Mouse (Mus musculus): ENCODE measurements around the gene Gm13285. TPM values are rescaled to one million over a fixed set of nuclear protein-coding genes. Genes with fewer than 3 reads are reported as not detected.

The Gm13285 gene
- not detected in 2 replicates for polyA plus RNA-seq (2012; rRNA removed)

DNA sequence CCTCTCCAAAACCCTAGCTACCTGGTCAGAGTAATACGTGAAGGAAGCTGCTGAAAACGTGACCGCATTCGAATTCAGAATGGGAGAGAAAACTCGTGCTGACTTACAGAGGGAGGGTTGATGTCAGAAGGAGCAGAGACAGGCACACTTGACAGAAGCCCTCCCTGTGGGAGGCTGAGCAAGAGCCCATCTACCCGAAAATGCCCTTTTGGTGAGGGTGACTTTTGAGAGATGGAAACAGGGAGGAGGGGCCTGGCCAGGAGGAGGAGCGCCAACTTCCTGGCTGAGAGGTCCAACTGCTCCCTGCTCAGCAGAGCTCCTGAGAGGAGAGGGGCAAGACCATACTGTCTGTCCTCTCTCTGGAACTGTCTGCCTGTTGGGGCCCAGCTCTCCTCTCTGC is at the start of gene Gm13285:
Gene Gm13285 (plus strand): TSS at position 301 of the 400 bp plus-strand sequence.

GRCm38 (mm10) chr4:88754818-88755340 is 44.6 kb upstream of the Gm13285 start, which contains the start of gene Gm13271:
TSS of gene Gm13271 (plus strand) at chr4:88754868.

DNA sequence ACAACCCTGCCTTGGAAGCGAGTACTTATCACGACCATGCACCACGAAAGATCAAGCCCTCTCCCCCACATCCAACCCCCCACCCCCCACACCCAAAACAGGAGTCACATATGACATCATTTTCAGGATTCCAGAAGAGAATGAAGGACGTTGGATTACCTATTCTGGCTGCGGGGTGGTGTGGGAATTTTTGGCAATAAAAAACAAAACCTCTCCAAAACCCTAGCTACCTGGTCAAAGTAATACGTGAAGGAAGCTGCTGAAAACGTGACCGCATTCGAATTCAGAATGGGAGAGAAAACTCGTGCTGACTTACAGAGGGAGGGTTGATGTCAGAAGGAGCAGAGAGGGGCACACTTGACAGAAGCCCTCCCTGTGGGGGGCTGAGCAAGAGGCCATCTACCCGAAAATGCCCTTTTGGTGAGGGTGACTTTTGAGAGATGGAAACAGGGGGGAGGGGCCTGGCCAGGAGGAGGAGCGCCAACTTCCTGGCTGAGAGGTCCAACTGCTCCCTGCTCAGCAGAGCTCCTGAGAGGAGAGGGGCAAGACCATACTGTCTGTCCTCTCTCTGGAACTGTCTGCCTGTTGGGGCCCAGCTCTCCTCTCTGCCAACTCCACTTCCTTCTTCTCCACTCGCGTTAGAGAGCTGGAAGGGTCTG is 39.7 kb upstream of the Gm13285 start, which contains the start of gene Gm13283:
Gene Gm13283 (plus strand): TSS at position 510 of the 659 bp plus-strand sequence.

GRCm38 (mm10) chr4:88773534-88773933 is 25.9 kb upstream of the Gm13285 start, which contains the start of gene Gm13290:
TSS of gene Gm13290 (plus strand) at chr4:88773834.

GRCm38 (mm10) chr4:88776622-88777021 is 22.8 kb upstream of the Gm13285 start, which contains the start of gene Gm13289:
TSS of gene Gm13289 (plus strand) at chr4:88776922.

GRCm38 (mm10) chr4:88779550-88779949 is 19.9 kb upstream of the Gm13285 start, which contains the start of gene Gm13272:
TSS of gene Gm13272 (plus strand) at chr4:88779850.

GRCm38 (mm10) chr4:88781831-88782230 is 17.6 kb upstream of the Gm13285 start, which contains the start of gene Ifnz:
TSS of gene Ifnz (plus strand) at chr4:88782131.

DNA sequence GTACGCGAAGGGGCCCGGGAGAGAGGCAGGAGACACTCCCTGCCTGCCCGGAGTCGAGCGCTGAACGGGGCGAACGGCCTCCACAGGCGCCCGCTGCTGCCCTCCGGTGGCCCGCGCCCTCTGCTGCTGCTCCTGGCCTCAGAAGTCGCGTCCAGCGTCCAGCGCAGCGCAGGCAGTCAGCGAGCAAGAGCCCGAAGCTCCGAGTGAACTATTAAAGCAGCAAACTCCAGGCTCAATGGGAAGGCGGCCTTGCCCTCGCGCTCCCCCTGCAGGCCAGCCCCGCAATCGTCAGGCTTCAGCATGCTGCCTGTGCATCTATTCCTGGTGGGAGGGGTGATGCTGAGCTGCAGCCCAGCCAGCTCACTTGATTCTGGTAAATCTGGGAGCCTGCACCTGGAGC is 14.1 kb upstream of the Gm13285 start, which contains the start of gene Gm13276:
Gene Gm13276 (plus strand): TSS at position 301 of the 400 bp plus-strand sequence.

GRCm38 (mm10) chr4:88788402-88788801 is 11.1 kb upstream of the Gm13285 start, which contains the start of gene Gm13277:
TSS of gene Gm13277 (plus strand) at chr4:88788632.

DNA sequence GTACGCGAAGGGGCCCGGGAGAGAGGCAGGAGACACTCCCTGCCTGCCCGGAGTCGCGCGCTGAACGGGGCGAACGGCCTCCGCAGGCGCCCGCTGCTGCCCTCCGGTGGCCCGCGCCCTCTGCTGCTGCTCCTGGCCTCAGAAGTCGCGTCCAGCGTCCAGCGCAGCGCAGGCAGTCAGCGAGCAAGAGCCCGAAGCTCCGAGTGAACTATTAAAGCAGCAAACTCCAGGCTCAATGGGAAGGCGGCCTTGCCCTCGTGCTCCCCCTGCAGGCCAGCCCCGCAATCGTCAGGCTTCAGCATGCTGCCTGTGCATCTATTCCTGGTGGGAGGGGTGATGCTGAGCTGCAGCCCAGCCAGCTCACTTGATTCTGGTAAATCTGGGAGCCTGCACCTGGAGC is 8.2 kb upstream of the Gm13285 start, which contains the start of gene Gm13278:
Gene Gm13278 (plus strand): TSS at position 301 of the 400 bp plus-strand sequence.

DNA sequence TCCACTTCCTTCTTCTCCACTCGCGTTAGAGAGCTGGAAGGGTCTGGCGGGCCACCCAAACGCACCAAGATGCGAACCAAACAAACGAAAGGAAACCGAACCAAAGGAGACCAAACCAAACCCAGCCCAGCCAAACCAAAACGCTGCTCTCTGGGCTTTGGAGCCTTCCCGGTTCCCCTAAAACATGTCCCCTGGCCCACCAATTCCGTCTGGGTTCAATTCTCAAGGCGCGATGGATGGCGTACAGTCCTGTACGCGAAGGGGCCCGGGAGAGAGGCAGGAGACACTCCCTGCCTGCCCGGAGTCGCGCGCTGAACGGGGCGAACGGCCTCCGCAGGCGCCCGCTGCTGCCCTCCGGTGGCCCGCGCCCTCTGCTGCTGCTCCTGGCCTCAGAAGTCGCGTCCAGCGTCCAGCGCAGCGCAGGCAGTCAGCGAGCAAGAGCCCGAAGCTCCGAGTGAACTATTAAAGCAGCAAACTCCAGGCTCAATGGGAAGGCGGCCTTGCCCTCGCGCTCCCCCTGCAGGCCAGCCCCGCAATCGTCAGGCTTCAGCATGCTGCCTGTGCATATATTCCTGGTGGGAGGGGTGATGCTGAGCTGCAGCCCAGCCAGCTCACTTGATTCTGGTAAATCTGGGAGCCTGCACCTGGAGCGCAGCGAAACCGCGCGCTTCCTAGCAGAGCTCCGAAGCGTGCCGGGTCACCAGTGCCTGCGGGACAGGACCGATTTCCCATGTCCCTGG is 5.4 kb upstream of the Gm13285 start, which contains the start of gene Gm13275:
Gene Gm13275 (plus strand): TSS at position 552 of the 740 bp plus-strand sequence.

GRCm38 (mm10) chr4:88797097-88797496 is 2.4 kb upstream of the Gm13285 start, which contains the start of gene Gm13279:
TSS of gene Gm13279 (plus strand) at chr4:88797397.

DNA sequence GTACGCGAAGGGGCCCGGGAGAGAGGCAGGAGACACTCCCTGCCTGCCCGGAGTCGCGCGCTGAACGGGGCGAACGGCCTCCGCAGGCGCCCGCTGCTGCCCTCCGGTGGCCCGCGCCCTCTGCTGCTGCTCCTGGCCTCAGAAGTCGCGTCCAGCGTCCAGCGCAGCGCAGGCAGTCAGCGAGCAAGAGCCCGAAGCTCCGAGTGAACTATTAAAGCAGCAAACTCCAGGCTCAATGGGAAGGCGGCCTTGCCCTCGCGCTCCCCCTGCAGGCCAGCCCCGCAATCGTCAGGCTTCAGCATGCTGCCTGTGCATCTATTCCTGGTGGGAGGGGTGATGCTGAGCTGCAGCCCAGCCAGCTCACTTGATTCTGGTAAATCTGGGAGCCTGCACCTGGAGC is 3.5 kb downstream of the Gm13285 start, which contains the start of gene Gm13287:
Gene Gm13287 (plus strand): TSS at position 301 of the 400 bp plus-strand sequence.

DNA sequence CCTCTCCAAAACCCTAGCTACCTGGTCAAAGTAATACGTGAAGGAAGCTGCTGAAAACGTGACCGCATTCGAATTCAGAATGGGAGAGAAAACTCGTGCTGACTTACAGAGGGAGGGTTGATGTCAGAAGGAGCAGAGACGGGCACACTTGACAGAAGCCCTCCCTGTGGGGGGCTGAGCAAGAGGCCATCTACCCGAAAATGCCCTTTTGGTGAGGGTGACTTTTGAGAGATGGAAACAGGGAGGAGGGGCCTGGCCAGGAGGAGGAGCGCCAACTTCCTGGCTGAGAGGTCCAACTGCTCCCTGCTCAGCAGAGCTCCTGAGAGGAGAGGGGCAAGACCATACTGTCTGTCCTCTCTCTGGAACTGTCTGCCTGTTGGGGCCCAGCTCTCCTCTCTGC is 5.8 kb downstream of the Gm13285 start, which contains the start of gene Gm13288:
Gene Gm13288 (plus strand): TSS at position 301 of the 400 bp plus-strand sequence.

GRCm38 (mm10) chr4:88815928-88816327 is 16.5 kb downstream of the Gm13285 start, which contains the start of gene Ifna7:
TSS of gene Ifna7 (plus strand) at chr4:88816228.

DNA sequence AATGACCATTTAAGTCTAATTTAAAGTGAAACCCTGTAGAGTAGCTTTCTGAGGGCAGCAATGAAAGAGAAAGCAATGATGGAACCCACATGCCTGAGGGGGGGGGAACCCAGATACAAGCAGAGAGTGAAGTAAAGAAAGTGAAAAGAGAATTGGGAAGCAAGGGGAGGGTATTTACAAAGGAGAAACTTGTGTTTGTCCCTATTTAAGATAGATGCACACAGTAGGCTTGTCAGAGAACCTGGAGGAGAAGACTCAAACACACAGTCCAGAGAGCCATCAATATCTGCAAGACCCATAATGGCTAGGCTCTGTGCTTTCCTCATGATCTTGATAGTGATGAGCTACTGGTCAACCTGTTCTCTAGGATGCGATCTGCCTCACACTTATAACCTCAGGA is 20.2 kb downstream of the Gm13285 start, which contains the start of gene Ifna11:
Gene Ifna11 (plus strand): TSS at position 301 of the 400 bp plus-strand sequence.

GRCm38 (mm10) chr4:88827116-88827515 is 27.7 kb downstream of the Gm13285 start, which contains the start of gene Ifna6:
TSS of gene Ifna6 (plus strand) at chr4:88827416.

DNA sequence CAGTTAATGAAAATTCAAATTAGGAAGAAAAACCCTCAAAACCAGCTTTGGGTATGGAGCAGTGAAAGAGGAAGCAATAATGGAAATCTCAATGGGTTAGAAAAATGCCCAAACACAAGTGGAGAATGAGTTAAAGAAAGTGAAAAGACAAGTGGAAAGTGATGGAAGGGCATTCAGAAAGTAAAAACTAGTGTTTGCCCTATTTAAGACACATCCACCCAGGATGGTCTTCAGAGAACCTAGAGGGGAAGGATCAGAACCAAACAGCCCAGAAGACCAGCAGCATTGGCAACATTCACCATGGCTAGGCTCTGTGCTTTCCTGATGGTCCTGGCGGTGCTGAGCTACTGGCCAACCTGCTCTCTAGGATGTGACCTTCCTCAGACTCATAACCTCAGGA is 35.8 kb downstream of the Gm13285 start, which contains the start of gene Ifna5:
Gene Ifna5 (plus strand): TSS at position 301 of the 400 bp plus-strand sequence.

GRCm38 (mm10) chr4:88841438-88841911 is 42.0 kb downstream of the Gm13285 start, which contains the start of gene Ifna4:
TSS of gene Ifna4 (plus strand) at chr4:88841861.

GRCm38 (mm10) chr4:88849698-88850097 is 50.2 kb downstream of the Gm13285 start, which contains the start of gene Ifna1:
TSS of gene Ifna1 (plus strand) at chr4:88850087.

Measured in central nervous system, embryonic 18 days (tissue).